Mouse (Mus musculus): ENCODE data around the gene Tmem50a. TPM values are rescaled to one million over a fixed set of nuclear protein-coding genes. Genes with fewer than 3 reads are reported as not detected.

Gene Tmem50a
- polyA plus RNA-seq, 1 experiment from 2014 or later: 253 TPM

- peaks cover 11% of the 10 kb centered on the region for H3K27me3 ChIP-seq (ENCODE audit: control insufficient read depth, insufficient read depth, low read depth, low read length)
- H3K4me3 ChIP-seq (ENCODE audit: low read depth, low read length): no peak overlapping the region
Measured at GRCm38 (mm10) chr4:134869815-134870375, 44.9 kb downstream of the Tmem50a start.

GRCm38 (mm10) chr4:134869068-134869730, 45.6 kb downstream of the Tmem50a start:
- Histone ChIP-seq H3K27ac (ENCODE audit: low read length) (no peak overlapping the region), H3K9ac (ENCODE audit: low read depth, low read length) (no peak overlapping the region), H3K9me3 (replicated peaks; ENCODE audit: control insufficient read depth, low read length, poor library complexity, severe bottlenecking) (no peaks in the 10 kb centered on the region), H3K36me3 (ENCODE audit: control insufficient read depth, insufficient read depth, low read length) (no peaks in the 10 kb centered on the region), H3K4me2 (ENCODE audit: low read length) (no peak overlapping the region), H3K4me1 (ENCODE audit: control insufficient read depth, insufficient read depth, low read length) (peaks cover 2% of the 10 kb centered on the region; the same call in 1 of the 2 replicates), H3K4me3 (ENCODE audit: low read depth, low read length) (no peak overlapping the region), H3K27me3 (ENCODE audit: control insufficient read depth, insufficient read depth, low read depth, low read length) (peaks cover 11% of the 10 kb centered on the region)
- 17% methylated on average over 16 of the region's 16 CpGs for WGBS
- no peak for ATAC-seq

More at GRCm38 (mm10) chr4:134869815-134870375, 44.9 kb downstream of the Tmem50a start:
- no peak for ATAC-seq
- no peak overlapping the region for H3K9ac ChIP-seq (ENCODE audit: low read depth, low read length)
- no peak overlapping the region for H3K4me2 ChIP-seq (ENCODE audit: low read length)
- 55% methylated on average over 7 of the region's 7 CpGs for WGBS
- H3K9me3 ChIP-seq (replicated peaks; ENCODE audit: control insufficient read depth, low read length, poor library complexity, severe bottlenecking): no peaks in the 10 kb centered on the region
- no peak overlapping the region for H3K27ac ChIP-seq (ENCODE audit: low read length)
- H3K36me3 ChIP-seq (ENCODE audit: control insufficient read depth, insufficient read depth, low read length): no peaks in the 10 kb centered on the region
- H3K4me1 ChIP-seq (ENCODE audit: control insufficient read depth, insufficient read depth, low read length): peaks cover 2% of the 10 kb centered on the region; the same call in 1 of the 2 replicates

DNA sequence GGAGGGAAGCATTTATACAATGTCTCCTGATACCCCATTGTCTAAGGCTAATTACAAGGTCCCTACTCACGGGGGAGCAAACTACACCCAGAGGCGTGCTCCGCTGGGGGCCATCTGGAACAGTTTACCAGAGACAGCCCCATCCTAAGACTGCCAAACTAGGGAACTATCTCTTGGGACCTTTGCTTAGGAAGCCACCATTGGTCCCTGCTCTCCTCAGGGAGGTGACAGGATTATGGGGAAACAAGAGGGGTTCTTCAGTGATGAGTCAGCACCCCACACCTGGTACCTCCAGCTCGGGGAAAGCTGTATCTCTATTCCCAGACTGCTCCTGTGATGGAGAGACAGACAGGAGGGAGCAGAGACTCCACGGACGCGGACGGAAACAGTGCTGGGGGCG, 46.3 kb downstream of the Tmem50a start:
- H3K9ac ChIP-seq (ENCODE audit: low read depth, low read length): no peak overlapping the region
- no peaks in the 10 kb centered on the region for H3K36me3 ChIP-seq (ENCODE audit: control insufficient read depth, insufficient read depth, low read length)
- no peaks in the 10 kb centered on the region for H3K9me3 ChIP-seq (replicated peaks; ENCODE audit: control insufficient read depth, low read length, poor library complexity, severe bottlenecking)
- H3K4me3 ChIP-seq (ENCODE audit: low read depth, low read length): no peak overlapping the region
- no peak for ATAC-seq
- H3K27me3 ChIP-seq (ENCODE audit: control insufficient read depth, insufficient read depth, low read depth, low read length): peaks cover 11% of the 10 kb centered on the region
- WGBS: 28% methylated on average over 8 of the region's 9 CpGs
- peaks cover 2% of the 10 kb centered on the region; the same call in 1 of the 2 replicates for H3K4me1 ChIP-seq (ENCODE audit: control insufficient read depth, insufficient read depth, low read length)
- no peak overlapping the region for H3K27ac ChIP-seq (ENCODE audit: low read length)
- H3K4me2 ChIP-seq (ENCODE audit: low read length): no peak overlapping the region

DNA sequence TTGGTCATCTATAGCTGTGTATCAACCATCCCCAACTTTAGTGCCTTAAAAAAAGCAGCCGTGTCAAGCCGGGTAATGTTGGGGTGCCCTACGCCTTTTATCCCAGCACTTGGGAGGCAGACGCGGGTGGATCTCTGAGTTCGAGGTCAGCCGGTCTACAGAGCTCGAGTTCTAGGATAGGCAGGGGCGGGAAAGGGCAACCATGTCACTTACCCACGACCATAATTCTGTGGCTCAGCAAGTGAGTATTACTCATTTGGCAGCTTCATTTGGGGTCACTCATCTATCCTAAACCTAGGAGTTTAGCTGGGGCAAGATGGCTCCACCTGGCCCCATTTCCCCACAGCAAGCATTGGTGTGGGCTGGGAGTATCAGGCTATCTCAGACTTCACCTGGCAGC, 46.8 kb downstream of the Tmem50a start:
- Histone ChIP-seq H3K27me3 (ENCODE audit: control insufficient read depth, insufficient read depth, low read depth, low read length) (peaks cover 11% of the 10 kb centered on the region), H3K4me2 (ENCODE audit: low read length) (no peak overlapping the region), H3K9ac (ENCODE audit: low read depth, low read length) (no peak overlapping the region), H3K4me3 (ENCODE audit: low read depth, low read length) (no peak overlapping the region), H3K36me3 (ENCODE audit: control insufficient read depth, insufficient read depth, low read length) (no peaks in the 10 kb centered on the region), H3K4me1 (ENCODE audit: control insufficient read depth, insufficient read depth, low read length) (peaks cover 2% of the 10 kb centered on the region; the same call in 1 of the 2 replicates), H3K27ac (ENCODE audit: low read length) (no peak overlapping the region), H3K9me3 (replicated peaks; ENCODE audit: control insufficient read depth, low read length, poor library complexity, severe bottlenecking) (no peaks in the 10 kb centered on the region)
- no peak for ATAC-seq
- 88% methylated on average over 10 of the region's 10 CpGs for WGBS

DNA sequence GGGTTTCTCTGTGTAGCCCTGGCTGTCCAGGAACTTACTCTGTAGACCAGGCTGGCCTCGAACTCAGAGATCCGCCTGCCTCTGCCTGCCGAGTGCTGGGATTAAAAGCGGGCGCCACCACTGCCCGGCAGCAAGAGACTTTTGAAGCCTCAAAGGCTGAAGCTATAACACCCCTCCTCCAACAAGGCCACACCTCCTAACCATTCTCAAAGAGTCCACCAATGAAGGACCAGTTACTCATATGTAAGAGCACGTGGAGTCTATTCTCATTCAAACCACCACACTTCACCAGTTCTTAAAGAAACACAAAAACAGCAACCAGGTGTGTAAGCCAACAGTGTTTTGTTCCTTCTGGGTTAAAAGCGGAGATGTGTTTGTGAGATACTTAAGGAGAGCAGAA, 47.2 kb downstream of the Tmem50a start:
- H3K4me3 ChIP-seq (ENCODE audit: low read depth, low read length): no peak overlapping the region
- no peak for ATAC-seq
- H3K27me3 ChIP-seq (ENCODE audit: control insufficient read depth, insufficient read depth, low read depth, low read length): peaks cover 11% of the 10 kb centered on the region
- no peaks in the 10 kb centered on the region for H3K36me3 ChIP-seq (ENCODE audit: control insufficient read depth, insufficient read depth, low read length)
- H3K4me2 ChIP-seq (ENCODE audit: low read length): no peak overlapping the region
- H3K9me3 ChIP-seq (replicated peaks; ENCODE audit: control insufficient read depth, low read length, poor library complexity, severe bottlenecking): no peaks in the 10 kb centered on the region
- H3K9ac ChIP-seq (ENCODE audit: low read depth, low read length): no peak overlapping the region
- WGBS: 90% methylated on average over 8 of the region's 8 CpGs
- no peak overlapping the region for H3K27ac ChIP-seq (ENCODE audit: low read length)
- H3K4me1 ChIP-seq (ENCODE audit: control insufficient read depth, insufficient read depth, low read length): peaks cover 2% of the 10 kb centered on the region; the same call in 1 of the 2 replicates

- ATAC-seq: no peak
- peaks cover 11% of the 10 kb centered on the region for H3K27me3 ChIP-seq (ENCODE audit: control insufficient read depth, insufficient read depth, low read depth, low read length)
- H3K27ac ChIP-seq (ENCODE audit: low read length): no peak overlapping the region
- H3K9me3 ChIP-seq (replicated peaks; ENCODE audit: control insufficient read depth, low read length, poor library complexity, severe bottlenecking): no peaks in the 10 kb centered on the region
- no peak overlapping the region for H3K9ac ChIP-seq (ENCODE audit: low read depth, low read length)
- peaks cover 2% of the 10 kb centered on the region; the same call in 1 of the 2 replicates for H3K4me1 ChIP-seq (ENCODE audit: control insufficient read depth, insufficient read depth, low read length)
- no peaks in the 10 kb centered on the region for H3K36me3 ChIP-seq (ENCODE audit: control insufficient read depth, insufficient read depth, low read length)
- H3K4me3 ChIP-seq (ENCODE audit: low read depth, low read length): no peak overlapping the region
- no peak overlapping the region for H3K4me2 ChIP-seq (ENCODE audit: low read length)
- WGBS: 95% methylated on average over 8 of the region's 8 CpGs
Measured at GRCm38 (mm10) chr4:134867213-134867612, 47.6 kb downstream of the Tmem50a start.

- ATAC-seq: no peak
- 94% methylated on average over 5 of the region's 5 CpGs for WGBS
Measured at GRCm38 (mm10) chr4:134865789-134866188, 49.0 kb downstream of the Tmem50a start.

GRCm38 (mm10) chr4:134865340-134865739, 49.5 kb downstream of the Tmem50a start:
- H3K9ac ChIP-seq (ENCODE audit: low read depth, low read length): no peak overlapping the region
- WGBS: 81% methylated on average over 6 of the region's 6 CpGs
- H3K4me1 ChIP-seq (ENCODE audit: control insufficient read depth, insufficient read depth, low read length): peaks cover 2% of the 10 kb centered on the region; the same call in 1 of the 2 replicates
- H3K9me3 ChIP-seq (replicated peaks; ENCODE audit: control insufficient read depth, low read length, poor library complexity, severe bottlenecking): no peaks in the 10 kb centered on the region
- no peak overlapping the region for H3K4me2 ChIP-seq (ENCODE audit: low read length)
- no peak overlapping the region for H3K4me3 ChIP-seq (ENCODE audit: low read depth, low read length)
- peaks cover 7% of the 10 kb centered on the region for H3K27me3 ChIP-seq (ENCODE audit: control insufficient read depth, insufficient read depth, low read depth, low read length)
- ATAC-seq: no peak
- no peak overlapping the region for H3K27ac ChIP-seq (ENCODE audit: low read length)
- H3K36me3 ChIP-seq (ENCODE audit: control insufficient read depth, insufficient read depth, low read length): no peaks in the 10 kb centered on the region

More at GRCm38 (mm10) chr4:134865789-134866188, 49.0 kb downstream of the Tmem50a start:
- H3K4me1 ChIP-seq (ENCODE audit: control insufficient read depth, insufficient read depth, low read length): peaks cover 2% of the 10 kb centered on the region; the same call in 1 of the 2 replicates
- H3K9me3 ChIP-seq (replicated peaks; ENCODE audit: control insufficient read depth, low read length, poor library complexity, severe bottlenecking): no peaks in the 10 kb centered on the region
- no peak overlapping the region for H3K27ac ChIP-seq (ENCODE audit: low read length)
- no peak overlapping the region for H3K4me3 ChIP-seq (ENCODE audit: low read depth, low read length)
- H3K4me2 ChIP-seq (ENCODE audit: low read length): no peak overlapping the region
- peaks cover 11% of the 10 kb centered on the region for H3K27me3 ChIP-seq (ENCODE audit: control insufficient read depth, insufficient read depth, low read depth, low read length)
- H3K9ac ChIP-seq (ENCODE audit: low read depth, low read length): no peak overlapping the region
- H3K36me3 ChIP-seq (ENCODE audit: control insufficient read depth, insufficient read depth, low read length): no peaks in the 10 kb centered on the region

All from midbrain, embryonic 16.5 days (tissue).